Mouse (Mus musculus): ENCODE measurements around the gene Tnfsf13. TPM values are rescaled to one million over a fixed set of nuclear protein-coding genes. Genes with fewer than 3 reads are reported as not detected.
A peak's percentile ranks its signal among the peaks of the same experiment; 100 is the strongest.

Tnfsf13 gene
- polyA plus RNA-seq, 1 experiment from 2014 or later, result 0.47 TPM

DNA sequence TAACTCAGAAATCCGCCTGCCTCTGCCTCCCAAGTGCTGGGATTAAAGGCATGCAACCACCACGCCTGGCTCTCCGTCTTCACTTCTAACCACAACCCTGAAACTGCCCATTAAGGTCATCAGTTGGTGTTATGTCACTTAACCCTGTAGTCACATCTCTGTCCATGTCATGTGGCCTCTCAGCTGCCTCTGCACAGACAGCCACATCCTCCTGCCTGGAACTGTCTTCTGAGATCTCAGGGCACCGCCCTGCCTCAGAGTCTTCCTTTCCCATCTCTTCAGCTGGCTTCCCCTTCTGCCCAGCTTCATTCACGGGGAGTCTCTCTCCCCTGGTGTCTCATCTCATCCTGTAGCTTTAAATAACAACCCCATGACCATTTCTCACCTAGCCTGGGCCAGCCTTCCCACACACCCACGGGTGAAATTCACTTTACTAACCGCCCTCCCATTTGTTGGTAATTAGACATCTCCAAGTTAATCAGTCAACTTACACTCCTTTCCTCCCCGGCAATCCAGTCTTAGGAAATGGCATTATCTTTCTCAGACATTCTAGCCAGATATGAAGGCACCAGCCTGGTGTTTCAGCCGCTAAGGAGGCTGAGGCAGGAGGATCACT is 6.7 kb upstream of the Tnfsf13 start:
- no peaks in the 10 kb centered on the region for H3K9me3 ChIP-seq (replicated peaks)
- no peak overlapping the region for H3K4me3 ChIP-seq
- H3K27me3 ChIP-seq (replicated peaks), result no peaks in the 10 kb centered on the region
- H3K4me1 ChIP-seq (replicated peaks), result peaks cover 14% of the 10 kb centered on the region
- no peak for ATAC-seq (ENCODE audit: insufficient number of reproducible peaks, low FRiP score)
- H3K9ac ChIP-seq, result no peak overlapping the region
- no peaks in the 10 kb centered on the region for H3K36me3 ChIP-seq
- no peak overlapping the region for H3K4me2 ChIP-seq
- H3K27ac ChIP-seq (ENCODE audit: poor library complexity, severe bottlenecking), result no peak overlapping the region
- 62% methylated on average over 9 of the region's 9 CpGs for WGBS

DNA sequence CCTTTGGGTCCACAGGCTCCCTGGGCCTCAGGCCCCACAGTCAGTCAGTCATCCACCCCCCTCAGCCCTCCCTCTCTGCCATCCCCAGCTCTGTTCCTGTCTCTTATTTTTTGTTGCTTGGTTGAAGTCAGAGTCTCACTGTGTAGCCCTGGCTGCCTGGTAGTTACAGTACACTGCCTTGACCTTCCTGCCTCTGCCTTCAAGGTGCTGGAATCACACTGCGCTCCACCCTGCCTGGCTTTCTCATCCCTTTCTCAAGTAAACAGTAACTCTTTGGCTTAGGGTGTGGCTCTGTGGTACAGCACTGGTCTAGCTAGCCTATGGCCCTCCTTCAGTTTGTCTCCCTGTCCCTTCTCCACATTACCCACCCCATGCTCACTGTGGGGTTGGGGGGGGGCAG is 4.3 kb upstream of the Tnfsf13 start:
- no peak overlapping the region for H3K9ac ChIP-seq
- H3K9me3 ChIP-seq (replicated peaks), result no peaks in the 10 kb centered on the region
- no peak overlapping the region for H3K4me2 ChIP-seq
- peaks cover 27% of the 10 kb centered on the region for H3K4me1 ChIP-seq (replicated peaks)
- no peak overlapping the region for H3K4me3 ChIP-seq
- ATAC-seq (ENCODE audit: insufficient number of reproducible peaks, low FRiP score), result no peak
- H3K27me3 ChIP-seq (replicated peaks), result no peaks in the 10 kb centered on the region
- H3K36me3 ChIP-seq, result no peaks in the 10 kb centered on the region
- 89% methylated on average over 1 of the region's 1 CpGs for WGBS
- no peak overlapping the region for H3K27ac ChIP-seq (ENCODE audit: poor library complexity, severe bottlenecking)

DNA sequence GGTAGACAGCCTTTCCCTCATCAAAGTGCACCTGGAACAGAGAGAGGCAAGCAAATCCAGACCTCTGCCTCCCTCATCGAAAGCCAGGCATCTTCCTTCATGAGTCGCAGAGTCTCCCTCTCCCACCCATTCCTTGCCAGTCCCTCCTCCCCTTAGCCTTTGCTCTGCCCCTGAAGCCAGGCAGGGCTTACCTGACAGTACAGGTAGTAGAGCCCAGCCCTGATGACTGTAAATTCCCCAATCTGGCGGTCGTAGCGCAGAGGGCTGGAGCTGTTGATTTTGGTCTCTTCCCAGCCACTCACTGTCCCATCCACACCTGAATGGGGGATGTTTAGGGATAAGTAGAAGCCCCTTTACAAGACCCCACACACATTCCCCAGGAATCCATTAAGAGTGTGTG is 1.5 kb upstream of the Tnfsf13 start:
- H3K27me3 ChIP-seq (replicated peaks), result no peaks in the 10 kb centered on the region
- H3K4me2 ChIP-seq, result no peak overlapping the region
- peak overlapping the region; percentile 29; the same call in 1 of the 2 replicates for H3K9ac ChIP-seq
- H3K36me3 ChIP-seq, result no peaks in the 10 kb centered on the region
- peaks cover 29% of the 10 kb centered on the region for H3K4me1 ChIP-seq (replicated peaks)
- WGBS, result 47% methylated on average over 5 of the region's 5 CpGs
- H3K4me3 ChIP-seq, result no peak overlapping the region
- no peak overlapping the region for H3K27ac ChIP-seq (ENCODE audit: poor library complexity, severe bottlenecking)
- ATAC-seq (ENCODE audit: insufficient number of reproducible peaks, low FRiP score), result no peak
- H3K9me3 ChIP-seq (replicated peaks), result no peaks in the 10 kb centered on the region

DNA sequence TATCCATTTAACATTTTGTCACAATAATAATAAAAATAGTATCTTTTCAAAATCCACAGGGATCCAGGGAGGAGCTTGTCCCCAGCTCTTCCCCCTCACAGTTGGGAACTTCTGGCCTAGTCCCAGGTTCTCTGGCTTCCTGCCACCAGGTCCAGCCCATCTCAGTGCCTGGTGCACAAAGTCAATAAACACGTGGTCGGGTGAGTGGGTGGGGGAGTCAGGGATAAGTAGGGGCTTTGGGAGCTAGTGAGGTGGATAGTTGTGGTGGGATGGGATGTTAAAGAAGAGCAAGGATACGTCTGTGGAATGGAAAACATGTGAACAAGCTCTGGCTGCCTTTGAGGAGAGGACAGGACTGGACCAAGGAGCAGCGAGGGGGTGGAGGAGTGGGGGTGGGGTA is 793 bp upstream of the Tnfsf13 start:
- Histone ChIP-seq H3K9ac (peak overlapping the region; percentile 29; the same call in 1 of the 2 replicates), H3K4me3 (no peak overlapping the region), H3K36me3 (no peaks in the 10 kb centered on the region), H3K4me1 (replicated peaks) (peaks cover 29% of the 10 kb centered on the region), H3K4me2 (no peak overlapping the region), H3K27ac (ENCODE audit: poor library complexity, severe bottlenecking) (no peak overlapping the region), H3K9me3 (replicated peaks) (no peaks in the 10 kb centered on the region), H3K27me3 (replicated peaks) (no peaks in the 10 kb centered on the region)
- WGBS, result 11% methylated on average over 4 of the region's 4 CpGs
- no peak for ATAC-seq (ENCODE audit: insufficient number of reproducible peaks, low FRiP score)

DNA sequence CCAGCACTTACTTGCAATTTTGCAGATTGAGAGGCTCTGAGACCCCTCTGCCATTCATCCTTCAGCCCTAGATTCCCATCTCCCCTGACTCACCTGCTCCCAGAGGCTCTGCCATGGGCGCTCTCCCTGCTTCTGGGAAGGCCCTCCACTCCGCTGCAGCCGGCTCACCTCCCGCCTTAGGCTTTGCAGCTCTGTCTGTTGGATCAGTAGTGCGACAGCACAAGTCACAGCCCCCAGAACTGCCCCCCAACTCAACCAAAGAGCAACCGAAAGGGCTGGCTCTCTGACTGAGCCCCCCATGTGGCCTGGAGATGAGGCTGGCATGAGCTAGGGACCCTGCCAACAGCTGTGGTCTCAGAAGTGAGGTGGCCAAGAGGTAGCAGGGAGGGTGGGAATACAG is 648 bp downstream of the Tnfsf13 start:
- peaks cover 41% of the 10 kb centered on the region for H3K4me1 ChIP-seq (replicated peaks)
- no peak overlapping the region for H3K9ac ChIP-seq
- ATAC-seq (ENCODE audit: insufficient number of reproducible peaks, low FRiP score), result no peak
- H3K36me3 ChIP-seq, result peaks cover 5% of the 10 kb centered on the region
- peak overlapping the region; percentile 51; the same call in 1 of the 2 replicates for H3K27ac ChIP-seq (ENCODE audit: poor library complexity, severe bottlenecking)
- H3K9me3 ChIP-seq (replicated peaks), result no peaks in the 10 kb centered on the region
- H3K4me3 ChIP-seq, result no peak overlapping the region
- H3K4me2 ChIP-seq, result no peak overlapping the region
- 80% methylated on average over 6 of the region's 6 CpGs for whole genome bisulfite sequencing
- H3K27me3 ChIP-seq (replicated peaks), result no peaks in the 10 kb centered on the region

DNA sequence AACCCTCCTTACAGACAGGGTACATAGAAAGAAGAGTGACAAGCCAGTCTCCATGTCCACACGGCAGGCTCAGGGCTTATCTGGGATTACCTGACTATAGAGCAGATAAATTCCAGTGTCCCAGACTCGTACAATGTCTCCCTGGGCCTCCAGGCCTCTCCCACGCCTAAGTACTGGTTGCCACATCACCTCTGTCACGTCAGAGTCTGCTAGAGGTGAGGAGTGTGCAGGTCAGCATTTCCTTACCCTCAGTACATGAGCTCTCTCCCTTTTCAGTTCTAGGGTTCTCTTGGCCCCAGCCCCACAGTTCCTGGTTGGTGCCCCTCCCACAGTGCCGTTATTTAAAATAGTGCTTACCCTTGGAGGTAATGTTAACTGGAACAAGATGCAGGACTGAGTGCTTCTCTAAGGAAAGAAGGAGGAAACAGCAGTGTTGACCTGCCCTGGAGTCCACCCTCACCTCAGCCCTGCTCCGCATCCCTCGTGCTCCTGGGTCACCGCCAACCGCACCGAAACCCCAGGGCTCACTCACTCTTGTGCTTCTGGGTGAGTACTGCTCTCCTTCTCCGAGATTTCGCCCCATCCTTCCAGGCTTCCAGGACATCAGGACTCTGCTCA is 1.3 kb downstream of the Tnfsf13 start:
- no peaks in the 10 kb centered on the region for H3K9me3 ChIP-seq (replicated peaks)
- WGBS, result 79% methylated on average over 12 of the region's 12 CpGs
- H3K4me3 ChIP-seq, result no peak overlapping the region
- ATAC-seq (ENCODE audit: insufficient number of reproducible peaks, low FRiP score), result no peak
- no peak overlapping the region for H3K4me2 ChIP-seq
- no peak overlapping the region for H3K27ac ChIP-seq (ENCODE audit: poor library complexity, severe bottlenecking)
- H3K27me3 ChIP-seq (replicated peaks), result no peaks in the 10 kb centered on the region
- H3K9ac ChIP-seq, result no peak overlapping the region
- H3K36me3 ChIP-seq, result peaks cover 12% of the 10 kb centered on the region
- H3K4me1 ChIP-seq (replicated peaks), result peaks cover 47% of the 10 kb centered on the region

DNA sequence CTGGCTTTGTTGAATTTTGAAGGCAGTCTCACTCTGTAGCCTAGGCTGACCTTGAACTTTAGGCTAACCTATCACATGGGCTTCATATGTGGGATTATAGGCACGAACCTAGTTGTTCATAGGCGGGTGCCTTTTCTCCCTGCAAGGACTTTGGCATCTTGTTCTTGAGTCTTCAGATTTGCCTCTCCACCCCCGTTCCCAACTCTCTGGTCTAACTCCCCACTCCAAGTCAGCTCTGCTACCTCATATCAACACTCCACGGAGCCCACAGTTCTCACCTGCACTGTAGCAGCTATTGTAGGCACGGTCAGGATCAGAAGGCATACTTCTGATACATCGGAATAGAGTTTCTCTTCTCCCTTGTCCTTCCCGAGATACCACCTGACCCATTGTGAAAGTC is 2.0 kb downstream of the Tnfsf13 start:
- peaks cover 48% of the 10 kb centered on the region for H3K4me1 ChIP-seq (replicated peaks)
- no peak overlapping the region for H3K4me2 ChIP-seq

DNA sequence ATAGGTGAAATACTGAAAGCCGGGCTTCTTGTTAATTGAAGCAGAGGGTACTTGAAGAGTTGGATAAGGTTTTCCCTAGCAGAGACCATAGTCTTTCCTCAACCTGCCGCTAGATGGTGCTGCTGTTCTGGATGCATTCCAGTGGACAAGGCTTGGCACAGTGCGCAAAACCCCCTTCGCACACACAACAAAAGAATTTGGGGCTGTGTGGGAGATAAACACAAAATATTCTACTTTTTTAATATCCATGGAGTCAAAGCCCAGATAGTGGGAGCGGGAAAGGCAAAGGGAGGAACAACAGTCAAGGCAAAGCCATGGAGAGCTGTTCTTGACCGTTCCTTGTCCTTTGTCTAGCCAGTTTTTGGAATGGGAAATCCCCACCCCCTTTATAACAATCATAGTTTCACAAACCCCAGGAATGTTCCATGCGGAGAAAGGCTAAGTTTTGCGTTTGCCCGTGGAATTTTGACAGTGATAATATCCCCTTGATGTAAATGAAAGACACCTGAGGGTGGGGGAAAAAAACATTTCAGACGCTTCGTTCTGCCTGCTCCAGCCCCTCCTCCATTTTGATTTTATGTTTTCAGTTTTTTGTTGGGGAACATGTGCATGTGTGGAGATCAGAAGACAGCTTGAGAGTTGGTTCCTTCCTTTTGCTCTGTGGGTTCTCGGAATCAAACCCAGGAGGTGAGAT is 2.6 kb downstream of the Tnfsf13 start:
- no peaks in the 10 kb centered on the region for H3K27me3 ChIP-seq (replicated peaks)
- peaks cover 48% of the 10 kb centered on the region for H3K4me1 ChIP-seq (replicated peaks)
- peak overlapping the region; percentile 91 for H3K4me2 ChIP-seq
- H3K27ac ChIP-seq (ENCODE audit: poor library complexity, severe bottlenecking), result no peak overlapping the region
- peak overlapping the region; percentile 67 for H3K4me3 ChIP-seq
- 0 out of 2 replicates have a peak overlapping the region, but pooled peaks have one; percentile 35 for H3K9ac ChIP-seq
- WGBS, result 27% methylated on average over 12 of the region's 12 CpGs
- H3K36me3 ChIP-seq, result peaks cover 24% of the 10 kb centered on the region
- ATAC-seq (ENCODE audit: insufficient number of reproducible peaks, low FRiP score), result no peak
- no peaks in the 10 kb centered on the region for H3K9me3 ChIP-seq (replicated peaks)

More for the DNA sequence above, 2.0 kb downstream of the Tnfsf13 start:
- no peak overlapping the region for H3K4me3 ChIP-seq
- 69% methylated on average over 7 of the region's 7 CpGs for WGBS
- peaks cover 18% of the 10 kb centered on the region for H3K36me3 ChIP-seq
- no peak overlapping the region for H3K9ac ChIP-seq
- H3K27ac ChIP-seq (ENCODE audit: poor library complexity, severe bottlenecking), result no peak overlapping the region
- ATAC-seq (ENCODE audit: insufficient number of reproducible peaks, low FRiP score), result no peak
- H3K27me3 ChIP-seq (replicated peaks), result no peaks in the 10 kb centered on the region
- H3K9me3 ChIP-seq (replicated peaks), result no peaks in the 10 kb centered on the region

DNA sequence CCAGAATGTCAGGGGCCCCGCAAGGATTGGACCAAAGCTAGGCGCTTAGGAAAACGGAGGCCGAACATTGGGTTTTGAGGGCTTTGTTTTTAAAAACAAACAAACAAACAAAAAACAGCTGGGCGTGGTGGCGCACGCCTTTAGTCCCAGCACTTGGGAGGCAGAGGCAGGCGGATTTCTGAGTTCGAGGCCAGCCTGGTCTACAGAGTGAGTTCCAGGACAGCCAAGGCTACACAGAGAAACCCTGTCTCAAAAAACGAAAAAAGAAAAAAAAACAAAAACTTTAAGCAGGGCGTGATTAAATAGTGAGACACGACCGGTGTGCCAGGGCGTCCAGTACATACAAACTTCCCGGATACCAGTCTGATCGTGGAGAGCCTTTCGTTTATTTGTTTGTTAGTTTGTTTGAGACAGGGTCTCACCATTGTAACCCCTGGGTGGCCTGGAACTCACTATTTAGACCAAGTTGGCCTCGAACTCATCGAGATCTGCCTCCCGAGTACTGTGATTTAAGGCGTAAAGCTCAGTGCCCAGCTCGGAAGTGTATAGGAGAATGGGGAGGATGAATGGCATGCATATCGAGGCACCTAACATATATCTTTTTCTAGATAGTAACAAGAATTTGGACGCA is 3.3 kb downstream of the Tnfsf13 start:
- WGBS, result 24% methylated on average over 24 of the region's 24 CpGs
- H3K27ac ChIP-seq (ENCODE audit: poor library complexity, severe bottlenecking), result peak overlapping the region; percentile 94

DNA sequence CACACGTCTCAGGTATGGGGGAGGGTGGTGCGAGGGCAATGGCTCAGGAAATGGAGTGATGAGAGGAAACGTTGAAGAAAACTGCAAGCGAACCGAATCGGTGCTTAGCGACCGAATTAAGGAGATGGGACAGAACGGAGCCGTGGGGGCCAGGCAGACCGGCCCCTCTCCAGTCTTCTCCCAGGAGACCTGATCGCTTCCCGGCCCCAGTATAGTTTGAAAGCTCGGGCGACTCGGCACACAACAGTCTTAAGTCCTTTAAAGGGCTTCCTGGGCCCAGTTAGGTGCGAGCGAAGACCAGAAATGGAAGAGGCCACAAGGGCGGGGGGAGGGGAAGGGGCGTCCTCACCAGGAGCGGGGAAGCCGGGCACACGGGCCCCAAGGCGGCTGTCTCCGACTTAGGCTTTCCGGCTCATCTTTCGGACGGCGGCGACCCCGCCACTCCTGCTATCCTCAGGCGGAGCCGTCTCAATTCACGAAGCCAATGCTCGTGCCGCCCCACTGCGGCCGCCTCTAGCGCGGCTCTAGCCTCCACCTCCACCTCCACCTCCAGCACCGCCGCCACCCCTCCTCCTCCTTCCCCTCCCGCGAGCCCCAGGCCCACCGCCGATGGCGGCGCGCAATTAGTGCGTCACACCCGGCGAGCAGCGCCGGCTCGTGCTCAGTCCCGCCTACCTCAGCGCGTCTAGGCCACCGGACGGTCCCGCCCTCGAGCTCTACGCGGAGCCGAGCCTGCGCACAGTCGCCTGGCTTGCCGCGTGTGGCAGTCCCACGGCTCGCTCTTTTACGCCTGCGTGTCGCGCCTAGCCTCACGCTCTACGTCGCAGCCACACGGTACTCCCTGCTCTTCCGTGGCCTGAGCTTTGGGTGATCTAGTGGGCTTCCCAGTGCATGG is 4.0 kb downstream of the Tnfsf13 start, which contains the start of gene Senp3:
TSS of gene Senp3 (minus strand) at position 771 of the 895 bp plus-strand sequence.
- ATAC-seq (ENCODE audit: insufficient number of reproducible peaks, low FRiP score), result peak; percentile 95
- H3K9ac ChIP-seq, result peak within 1 kb of the TSS; percentile 88
- H3K9me3 ChIP-seq (replicated peaks), result no peaks in the 10 kb centered on the region
- H3K4me3 ChIP-seq, result peak within 1 kb of the TSS; percentile 67
- H3K27ac ChIP-seq (ENCODE audit: poor library complexity, severe bottlenecking), result peak within 1 kb of the TSS; percentile 94
- H3K4me2 ChIP-seq, result peak within 1 kb of the TSS; percentile 91
- H3K4me1 ChIP-seq (replicated peaks), result peaks cover 42% of the 10 kb centered on the region
- H3K36me3 ChIP-seq, result peaks cover 37% of the 10 kb centered on the region
- under 1% methylated on average over 79 of the region's 80 CpGs for WGBS
- no peaks in the 10 kb centered on the region for H3K27me3 ChIP-seq (replicated peaks)

More for the DNA sequence above, 3.3 kb downstream of the Tnfsf13 start:
- H3K27me3 ChIP-seq (replicated peaks), result no peaks in the 10 kb centered on the region
- peak overlapping the region; percentile 67 for H3K4me3 ChIP-seq
- H3K4me1 ChIP-seq (replicated peaks), result peaks cover 48% of the 10 kb centered on the region
- H3K36me3 ChIP-seq, result peaks cover 30% of the 10 kb centered on the region
- H3K9me3 ChIP-seq (replicated peaks), result no peaks in the 10 kb centered on the region
- H3K9ac ChIP-seq, result peak overlapping the region; percentile 88
- ATAC-seq (ENCODE audit: insufficient number of reproducible peaks, low FRiP score), result no peak
- peak overlapping the region; percentile 91 for H3K4me2 ChIP-seq

Measured in heart, embryonic 12.5 days (tissue).